In the genomic region with DNA sequence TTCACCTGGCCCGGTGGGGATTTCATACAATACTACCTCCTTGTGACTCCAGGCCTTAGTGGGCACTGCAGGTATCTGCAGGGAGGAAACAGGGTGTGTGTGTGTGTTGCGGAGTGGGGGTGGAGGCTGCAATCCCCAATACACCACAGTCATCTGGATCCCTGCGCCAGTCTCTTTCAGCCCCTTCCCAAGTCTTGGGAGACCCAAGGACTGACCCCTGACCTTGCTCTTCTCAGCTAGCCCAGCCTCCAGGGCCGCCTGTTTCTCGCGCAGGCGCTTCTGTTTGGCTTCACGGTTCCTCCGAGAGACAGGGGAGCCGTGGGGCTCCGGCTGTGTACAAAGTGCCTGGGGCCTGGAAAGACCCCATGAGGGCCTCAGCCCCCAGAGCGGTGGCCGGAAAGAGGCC, we compare ENCODE assay signal across 8 mouse cellular contexts. TPM values are rescaled to one million over a fixed set of nuclear protein-coding genes. Genes with fewer than 3 reads are reported as not detected.
DNase-seq lines count a peak whose midpoint lies in the region; ATAC-seq and TF ChIP-seq lines count a peak whose summit lies in the region.

No protein-coding gene starts in this region.

- dilution Hi-C loops in CH12.LX (cut with MboI; ENCODE audit: extremely low pct_ligation_motif_present, extremely low pct_unique_long_range_greater_than_20kb, low sequenced_read_pairs), result no loop called here

- H3K4me1 ChIP-seq in heart, embryonic 15.5 days (replicated peaks), result peaks cover 20% of the 10 kb centered on the region
- H3K4me1 ChIP-seq in CH12.LX (ENCODE audit: control insufficient read depth in 1 of 2, insufficient read depth in 2 of 2), result peaks cover 7 to 21% of the 10 kb centered on the region in 2 experiments
- H3K4me1 ChIP-seq in hindbrain, postnatal 0 days (ENCODE audit: insufficient read depth, low read length), result no peaks in the 10 kb centered on the region
- H3K4me1 ChIP-seq in lung, postnatal 0 days (ENCODE audit: insufficient read depth, low read depth, low read length), result peaks cover 4% of the 10 kb centered on the region; the same call in 1 of the 2 replicates
- peaks cover 20% of the 10 kb centered on the region for H3K4me1 ChIP-seq in testis, adult 2 months (ENCODE audit: control insufficient read depth, insufficient read depth, low read length)

- H3K27ac ChIP-seq in heart, embryonic 15.5 days, result peak overlapping the region; percentile 77
- H3K27ac ChIP-seq in CH12.LX (ENCODE audit: insufficient read depth, low read depth), result peak overlapping the region; percentile 33
- H3K27ac ChIP-seq in hindbrain, postnatal 0 days, result peak overlapping the region; percentile 88
- H3K27ac ChIP-seq in lung, postnatal 0 days (ENCODE audit: low read length), result peak overlapping the region; percentile 82
- peak overlapping the region; percentile 89 for H3K27ac ChIP-seq in testis, adult 2 months (ENCODE audit: control insufficient read depth, insufficient read depth, low read depth, low read length)

- H3K79me2 ChIP-seq in CH12.LX (replicated peaks; ENCODE audit: control insufficient read depth, extremely low read depth, insufficient read depth, poor library complexity, severe bottlenecking), result no peaks in the 10 kb centered on the region

- H3K27me3 ChIP-seq in heart, embryonic 15.5 days, result no peaks in the 10 kb centered on the region
- H3K27me3 ChIP-seq in CH12.LX (replicated peaks), result no peaks in the 10 kb centered on the region
- H3K27me3 ChIP-seq in hindbrain, postnatal 0 days (ENCODE audit: insufficient read depth, low read length), result no peaks in the 10 kb centered on the region
- H3K27me3 ChIP-seq in lung, postnatal 0 days (replicated peaks; ENCODE audit: insufficient read depth, low read length), result no peaks in the 10 kb centered on the region
- H3K27me3 ChIP-seq in testis, adult 2 months (ENCODE audit: control insufficient read depth, insufficient read depth, low read length), result no peaks in the 10 kb centered on the region

- peak overlapping the region; percentile 74 for H3K4me3 ChIP-seq in heart, embryonic 15.5 days
- H3K4me3 ChIP-seq in CH12.LX (replicated peaks in 1 of 3; ENCODE audit: low read depth in 2 of 3, low read length in 2 of 3, poor library complexity in 1 of 3), result peak overlapping the region; percentile 79 to 93 (median 87)
- H3K4me3 ChIP-seq in hindbrain, postnatal 0 days (ENCODE audit: low read length), result peak overlapping the region; percentile 58
- H3K4me3 ChIP-seq in lung, postnatal 0 days (ENCODE audit: low read depth, low read length), result peak overlapping the region; percentile 65
- peak overlapping the region; percentile 98 for H3K4me3 ChIP-seq in testis, adult 2 months (ENCODE audit: control insufficient read depth, low read depth, low read length)

- H3K4me2 ChIP-seq in heart, embryonic 15.5 days, result peak overlapping the region; percentile 94
- H3K4me2 ChIP-seq in CH12.LX (ENCODE audit: insufficient read depth, low read depth, poor library complexity, severe bottlenecking), result peak overlapping the region; percentile 26
- H3K4me2 ChIP-seq in hindbrain, postnatal 0 days (ENCODE audit: low read depth, low read length), result peak overlapping the region; percentile 99
- peak overlapping the region; percentile 94 for H3K4me2 ChIP-seq in lung, postnatal 0 days (replicated peaks; ENCODE audit: low read depth, low read length)

- TF ChIP-seq EP300 in CH12.LX (IDR thresholded peaks at IDR 0.05; ENCODE audit: low read length), result no peak
- no peak for TF ChIP-seq EP300 in lung, postnatal 0 days (IDR thresholded peaks at IDR 0.05)

- H3K9ac ChIP-seq in heart, embryonic 15.5 days, result peak overlapping the region; percentile 81
- H3K9ac ChIP-seq in CH12.LX (ENCODE audit: insufficient read depth, low read depth), result peak overlapping the region; percentile 80
- peak overlapping the region; percentile 72 for H3K9ac ChIP-seq in hindbrain, postnatal 0 days (replicated peaks; ENCODE audit: low read length)
- H3K9ac ChIP-seq in lung, postnatal 0 days (replicated peaks; ENCODE audit: low read depth), result peak overlapping the region; percentile 68

- no peak for TF ChIP-seq POLR2A in CH12.LX (IDR thresholded peaks at IDR 0.05; ENCODE audit: low read depth, low read length)
- TF ChIP-seq POLR2A in testis, adult 2 months (IDR thresholded peaks at IDR 0.05; ENCODE audit: control insufficient read depth, low read depth, low read length), result no peak

- no peak for TF ChIP-seq CTCF in CH12.LX (conservative IDR thresholded peaks at IDR 0.05 in 1 of 2, IDR thresholded peaks at IDR 0.05 in 1 of 2; ENCODE audit: low read depth in 2 of 2, low read length in 2 of 2)
- TF ChIP-seq CTCF in hindbrain, postnatal 0 days (IDR thresholded peaks at IDR 0.05; ENCODE audit: low read depth), result no peak
- TF ChIP-seq CTCF in lung, postnatal 0 days (IDR thresholded peaks at IDR 0.05), result no peak
- TF ChIP-seq CTCF in testis, adult 2 months (IDR thresholded peaks at IDR 0.05; ENCODE audit: control insufficient read depth, insufficient read depth, insufficient replicate concordance, low read depth, low read length), result no peak

- in situ Hi-C loops in CH12.LX (cut with MboI; ENCODE audit: low pct_ligation_motif_present, low pct_unique_long_range_greater_than_20kb, low sequenced_read_pairs), result no loop called here

- H3K9me3 ChIP-seq in heart, embryonic 15.5 days (replicated peaks), result no peaks in the 10 kb centered on the region
- no peaks in the 10 kb centered on the region for H3K9me3 ChIP-seq in CH12.LX (replicated peaks; ENCODE audit: low read length)
- H3K9me3 ChIP-seq in hindbrain, postnatal 0 days (ENCODE audit: low read length), result no peaks in the 10 kb centered on the region
- no peaks in the 10 kb centered on the region for H3K9me3 ChIP-seq in lung, postnatal 0 days (ENCODE audit: low read length)

- WGBS in heart, embryonic 15.5 days, result 6% methylated on average over 13 of the region's 13 CpGs
- 3% methylated on average over 13 of the region's 13 CpGs for WGBS in hindbrain, postnatal 0 days
- 2% methylated on average over 13 of the region's 13 CpGs for WGBS in lung, postnatal 0 days

- TF ChIP-seq RAD21 in CH12.LX (IDR thresholded peaks at IDR 0.05; ENCODE audit: low read depth, low read length), result no peak

- no peak for DNase-seq in heart, adult 11 months
- peak; percentile 55 for DNase-seq in CH12.LX (ENCODE audit: extremely low read depth)
- peak; percentile 82 for DNase-seq in embryo, embryonic 11 days
- peak; percentile 56 for DNase-seq in hindbrain, postnatal 0 days (ENCODE audit: low spot score)
- DNase-seq in lung, postnatal 0 days (ENCODE audit: low spot score), result peak; percentile 31
- no peak for DNase-seq in gastrocnemius, postnatal 25 days

- peak; percentile 33 for ATAC-seq in heart, embryonic 15.5 days (replicated peaks; ENCODE audit: insufficient number of reproducible peaks, insufficient read depth, low FRiP score, low read depth)
- peak; percentile 69 for ATAC-seq in hindbrain, postnatal 0 days
- peak; percentile 13 for ATAC-seq in lung, postnatal 0 days

- H3K36me3 ChIP-seq in heart, embryonic 15.5 days, result peaks cover 21% of the 10 kb centered on the region
- peaks cover 48 to 71% of the 10 kb centered on the region in 2 experiments for H3K36me3 ChIP-seq in CH12.LX (replicated peaks in 1 of 2; ENCODE audit: control insufficient read depth in 1 of 2, insufficient read depth in 1 of 2, low read length in 1 of 2)
- H3K36me3 ChIP-seq in hindbrain, postnatal 0 days (ENCODE audit: insufficient read depth, low read length), result peaks cover 8% of the 10 kb centered on the region
- peaks cover 6% of the 10 kb centered on the region; the same call in 1 of the 2 replicates for H3K36me3 ChIP-seq in lung, postnatal 0 days (ENCODE audit: insufficient read depth, low read length)
- peaks cover 1% of the 10 kb centered on the region for H3K36me3 ChIP-seq in testis, adult 2 months (ENCODE audit: control insufficient read depth, insufficient read depth, low read length)

RNA-seq across cellular contexts. Expression of a gene that starts 0.5 kb away (rescaled TPM):
- polyA plus RNA-seq in heart, embryonic 15.5 days (2015; fragmentation: Nextera tagmentation; extraction: Ambion mirVana), result 11.1 and 16.2 TPM in 2 replicates
- 26.3 and 30.3 TPM in 2 replicates for total RNA-seq in CH12.LX (2012; rRNA removed)
- total RNA-seq in CH12.LX (2014; rRNA removed), result 14.0 and 16.5 TPM in 2 replicates
- polyA plus RNA-seq in CH12.LX (2012; ENCODE audit: insufficient read length, low read depth), result 23.0 and 26.6 TPM in 2 replicates
- 37.3 and 46.8 TPM in 2 replicates for total RNA-seq in hindbrain, postnatal 0 days (2014; rRNA removed)
- 12.6 and 14.8 TPM in 2 replicates for polyA plus RNA-seq in hindbrain, postnatal 0 days (2015; fragmentation: Nextera tagmentation; extraction: Ambion mirVana)
- polyA plus RNA-seq in lung, postnatal 0 days (2015; fragmentation: Nextera tagmentation; extraction: Ambion mirVana), result 11.4 and 15.2 TPM in 2 replicates
- 9.5 and 9.8 TPM in 2 replicates for polyA plus RNA-seq in testis, adult 2 months (2012; rRNA removed)
- total RNA-seq in gastrocnemius, postnatal 25 days (2021), result 10 to 100 TPM in 1 of 2 experiments, 1 to 10 TPM in 1; 9.9 to 14.7 TPM

RNA-seq across cellular contexts. Expression of a gene that starts 6.7 kb away (rescaled TPM):
- 21.3 and 28.7 TPM in 2 replicates for polyA plus RNA-seq in heart, embryonic 15.5 days (2015; fragmentation: Nextera tagmentation; extraction: Ambion mirVana)
- 51.7 and 55.7 TPM in 2 replicates for total RNA-seq in CH12.LX (2012; rRNA removed)
- 35.3 and 40.7 TPM in 2 replicates for total RNA-seq in CH12.LX (2014; rRNA removed)
- 40.0 and 40.4 TPM in 2 replicates for polyA plus RNA-seq in CH12.LX (2012; ENCODE audit: insufficient read length, low read depth)
- 26.1 and 27.2 TPM in 2 replicates for total RNA-seq in hindbrain, postnatal 0 days (2014; rRNA removed)
- 18.6 and 21.3 TPM in 2 replicates for polyA plus RNA-seq in hindbrain, postnatal 0 days (2015; fragmentation: Nextera tagmentation; extraction: Ambion mirVana)
- 19.2 and 21.4 TPM in 2 replicates for polyA plus RNA-seq in lung, postnatal 0 days (2015; fragmentation: Nextera tagmentation; extraction: Ambion mirVana)
- polyA plus RNA-seq in testis, adult 2 months (2012; rRNA removed), result 29.4 and 33.7 TPM in 2 replicates
- total RNA-seq in gastrocnemius, postnatal 25 days (2021), result 10 to 100 TPM; 14.7 to 15.3 TPM

RNA-seq across cellular contexts. Expression of a gene that starts 23.4 kb away (rescaled TPM):
- polyA plus RNA-seq in heart, embryonic 15.5 days (2015; fragmentation: Nextera tagmentation; extraction: Ambion mirVana), result 0.22 and 0.23 TPM in 2 replicates
- total RNA-seq in CH12.LX (2012; rRNA removed), result 0.80 and 1.3 TPM in 2 replicates
- total RNA-seq in CH12.LX (2014; rRNA removed), result 0.08 and 0.11 TPM in 2 replicates
- polyA plus RNA-seq in CH12.LX (2012; ENCODE audit: insufficient read length, low read depth), result 0.34 TPM in 2 replicates
- total RNA-seq in hindbrain, postnatal 0 days (2014; rRNA removed), result 0.61 TPM in 1 of 2 replicates, not detected in the other
- 0.10 TPM in 1 of 2 replicates, not detected in the other for polyA plus RNA-seq in hindbrain, postnatal 0 days (2015; fragmentation: Nextera tagmentation; extraction: Ambion mirVana)
- polyA plus RNA-seq in lung, postnatal 0 days (2015; fragmentation: Nextera tagmentation; extraction: Ambion mirVana), result 1.1 and 1.7 TPM in 2 replicates
- 0.10 and 0.11 TPM in 2 replicates for polyA plus RNA-seq in testis, adult 2 months (2012; rRNA removed)
- total RNA-seq in gastrocnemius, postnatal 25 days (2021), result not detected

RNA-seq across cellular contexts. Expression of a gene that starts 37.6 kb away (rescaled TPM):
- 109 and 125 TPM in 2 replicates for polyA plus RNA-seq in heart, embryonic 15.5 days (2015; fragmentation: Nextera tagmentation; extraction: Ambion mirVana)
- total RNA-seq in CH12.LX (2012; rRNA removed), result 3.5 and 3.6 TPM in 2 replicates
- 0.83 and 1.3 TPM in 2 replicates for total RNA-seq in CH12.LX (2014; rRNA removed)
- polyA plus RNA-seq in CH12.LX (2012; ENCODE audit: insufficient read length, low read depth), result 3.0 and 3.1 TPM in 2 replicates
- 108 and 139 TPM in 2 replicates for total RNA-seq in hindbrain, postnatal 0 days (2014; rRNA removed)
- 63.3 and 66.3 TPM in 2 replicates for polyA plus RNA-seq in hindbrain, postnatal 0 days (2015; fragmentation: Nextera tagmentation; extraction: Ambion mirVana)
- polyA plus RNA-seq in lung, postnatal 0 days (2015; fragmentation: Nextera tagmentation; extraction: Ambion mirVana), result 64.2 and 79.3 TPM in 2 replicates
- polyA plus RNA-seq in testis, adult 2 months (2012; rRNA removed), result 11.9 and 12.6 TPM in 2 replicates
- 10 to 100 TPM; 14.1 to 16.1 TPM for total RNA-seq in gastrocnemius, postnatal 25 days (2021)

RNA-seq across cellular contexts. Expression of a gene that starts 40.4 kb away (rescaled TPM):
- polyA plus RNA-seq in heart, embryonic 15.5 days (2015; fragmentation: Nextera tagmentation; extraction: Ambion mirVana), result not detected in 2 replicates
- not detected in 2 replicates for total RNA-seq in CH12.LX (2012; rRNA removed)
- total RNA-seq in CH12.LX (2014; rRNA removed), result not detected in 2 replicates
- not detected in 2 replicates for polyA plus RNA-seq in CH12.LX (2012; ENCODE audit: insufficient read length, low read depth)
- not detected in 2 replicates for total RNA-seq in hindbrain, postnatal 0 days (2014; rRNA removed)
- not detected in 2 replicates for polyA plus RNA-seq in hindbrain, postnatal 0 days (2015; fragmentation: Nextera tagmentation; extraction: Ambion mirVana)
- not detected in 2 replicates for polyA plus RNA-seq in lung, postnatal 0 days (2015; fragmentation: Nextera tagmentation; extraction: Ambion mirVana)
- 0.36 TPM in 1 of 2 replicates, not detected in the other for polyA plus RNA-seq in testis, adult 2 months (2012; rRNA removed)
- not detected for total RNA-seq in gastrocnemius, postnatal 25 days (2021)

Comparison
In these comparisons a context has a peak if more than half of its experiments do, and no peak if none do; other contexts are left out.
1. ATAC-seq: peak in every context shown above with its lines; median percentile 69 in hindbrain, postnatal 0 days; 33 in heart, embryonic 15.5 days; 13 in lung, postnatal 0 days.
2. H3K27ac ChIP-seq: peak in every context shown above with its lines; median percentile 89 in testis, adult 2 months; 88 in hindbrain, postnatal 0 days; 82 in lung, postnatal 0 days; 77 in heart, embryonic 15.5 days; 33 in CH12.LX.
3. H3K4me2 ChIP-seq: peak in every context shown above with its lines; median percentile 99 in hindbrain, postnatal 0 days; 94 in heart, embryonic 15.5 days; 94 in lung, postnatal 0 days; 26 in CH12.LX.
4. DNase-seq: peak in CH12.LX (single experiment), embryo, embryonic 11 days (single experiment), hindbrain, postnatal 0 days (single experiment) and lung, postnatal 0 days (single experiment); none in heart, adult 11 months (single experiment) and gastrocnemius, postnatal 25 days (single experiment).
5. Peak in every context shown above with its lines, with median percentiles within 50 percentile points of each other: H3K4me3 ChIP-seq and H3K9ac ChIP-seq.